Mouse (Mus musculus): Measurements from ENCODE around the gene D2hgdh. TPM values are rescaled to one million over a fixed set of nuclear protein-coding genes. Genes with fewer than 3 reads are reported as not detected.
"Not testable (repeated sequence)": the region's sequence is repeated elsewhere in the genome, so short reads cannot be mapped to it uniquely, and the experiment has no call there.

D2hgdh gene
- total and polyA plus RNA-seq, 2 experiments = 23.4 to 27.8 TPM

GRCm38 (mm10) chr1:93890936-93891335, 66.2 kb downstream of the D2hgdh start:
- TF ChIP-seq CTCF (IDR thresholded peaks at IDR 0.05; ENCODE audit: low read depth, low read length) = peak; percentile 7; the same call in 1 of the 2 replicates
- H3K4me3 ChIP-seq (ENCODE audit: insufficient read depth, low read depth, low read length); H3K27ac ChIP-seq (replicated peaks; ENCODE audit: insufficient read depth, low read depth, low read length); H3K36me3 ChIP-seq (ENCODE audit: control insufficient read depth, insufficient read depth, low read length); H3K27me3 ChIP-seq (ENCODE audit: control insufficient read depth, insufficient read depth, low read length); DNase-seq (ENCODE audit: extremely low read depth, low read depth, low spot score); H3K4me1 ChIP-seq (ENCODE audit: control insufficient read depth, insufficient read depth, low read length); H3K79me2 ChIP-seq (ENCODE audit: control insufficient read depth, insufficient read depth, low read length); H3K9ac ChIP-seq (ENCODE audit: low read depth, low read length): not testable (repeated sequence)
- WGBS = 62% methylated on average over 1 of the region's 1 CpGs

GRCm38 (mm10) chr1:93897395-93897794, 72.7 kb downstream of the D2hgdh start:
- no CpG with 5 or more reads among the region's 1 CpGs for WGBS
- H3K9ac ChIP-seq (ENCODE audit: low read depth, low read length); H3K27me3 ChIP-seq (ENCODE audit: control insufficient read depth, insufficient read depth, low read length); H3K79me2 ChIP-seq (ENCODE audit: control insufficient read depth, insufficient read depth, low read length); H3K4me3 ChIP-seq (ENCODE audit: insufficient read depth, low read depth, low read length); H3K27ac ChIP-seq (replicated peaks; ENCODE audit: insufficient read depth, low read depth, low read length); H3K4me1 ChIP-seq (ENCODE audit: control insufficient read depth, insufficient read depth, low read length); H3K36me3 ChIP-seq (ENCODE audit: control insufficient read depth, insufficient read depth, low read length); DNase-seq (ENCODE audit: extremely low read depth, low read depth, low spot score): not testable (repeated sequence)

- DNase-seq (ENCODE audit: extremely low read depth, low read depth, low spot score); H3K27me3 ChIP-seq (ENCODE audit: control insufficient read depth, insufficient read depth, low read length); H3K4me3 ChIP-seq (ENCODE audit: insufficient read depth, low read depth, low read length); H3K27ac ChIP-seq (replicated peaks; ENCODE audit: insufficient read depth, low read depth, low read length); H3K36me3 ChIP-seq (ENCODE audit: control insufficient read depth, insufficient read depth, low read length); H3K4me1 ChIP-seq (ENCODE audit: control insufficient read depth, insufficient read depth, low read length); H3K79me2 ChIP-seq (ENCODE audit: control insufficient read depth, insufficient read depth, low read length); H3K9ac ChIP-seq (ENCODE audit: low read depth, low read length): not testable (repeated sequence)
- WGBS = 78% methylated on average over 5 of the region's 5 CpGs
These were observed 76.6 kb downstream of the D2hgdh start for GRCm38 (mm10) chr1:93901291-93901690.

Other genes with a start within 250 kb of the D2hgdh start
- 22.0 and 31.7 TPM in 2 replicates for gene Stk25, start 166.2 kb upstream of the D2hgdh start, total RNA-seq (2014; rRNA removed)
- gene Stk25, start 166.2 kb upstream of the D2hgdh start, polyA plus RNA-seq (2012; rRNA removed) = 33.9 and 41.4 TPM in 2 replicates
- gene Bok, start 139.2 kb upstream of the D2hgdh start, total RNA-seq (2014; rRNA removed) = 7.3 and 8.9 TPM in 2 replicates
- gene Bok, start 139.2 kb upstream of the D2hgdh start, polyA plus RNA-seq (2012; rRNA removed) = 11.5 and 15.9 TPM in 2 replicates
- gene Atg4b, start 73.4 kb upstream of the D2hgdh start, total RNA-seq (2014; rRNA removed) = 18.7 and 20.0 TPM in 2 replicates
- 27.8 and 29.1 TPM in 2 replicates for gene Atg4b, start 73.4 kb upstream of the D2hgdh start, polyA plus RNA-seq (2012; rRNA removed)
- 10.0 and 13.6 TPM in 2 replicates for gene Thap4, start 70.0 kb upstream of the D2hgdh start, total RNA-seq (2014; rRNA removed)
- gene Thap4, start 70.0 kb upstream of the D2hgdh start, polyA plus RNA-seq (2012; rRNA removed) = 17.5 TPM in 2 replicates
- gene Dtymk, start 23.0 kb upstream of the D2hgdh start, total RNA-seq (2014; rRNA removed) = 26.3 and 27.7 TPM in 2 replicates
- 18.7 and 28.4 TPM in 2 replicates for gene Dtymk, start 23.0 kb upstream of the D2hgdh start, polyA plus RNA-seq (2012; rRNA removed)
- 4.4 and 5.5 TPM in 2 replicates for gene Ing5, start 20.9 kb upstream of the D2hgdh start, total RNA-seq (2014; rRNA removed)
- gene Ing5, start 20.9 kb upstream of the D2hgdh start, polyA plus RNA-seq (2012; rRNA removed) = 2.2 and 2.7 TPM in 2 replicates
- gene Gal3st2, start 36.4 kb downstream of the D2hgdh start, total RNA-seq (2014; rRNA removed) = 0.37 TPM in 1 of 2 replicates, not detected in the other
- not detected in 2 replicates for gene Gal3st2, start 36.4 kb downstream of the D2hgdh start, polyA plus RNA-seq (2012; rRNA removed)
- not detected in 2 replicates for gene Gal3st2b, start 93.4 kb downstream of the D2hgdh start, total RNA-seq (2014; rRNA removed)
- not detected in 2 replicates for gene Gal3st2b, start 93.4 kb downstream of the D2hgdh start, polyA plus RNA-seq (2012; rRNA removed)
- gene Gal3st2c, start 165.6 kb downstream of the D2hgdh start, total RNA-seq (2014; rRNA removed) = not detected in 2 replicates
- not detected in 2 replicates for gene Gal3st2c, start 165.6 kb downstream of the D2hgdh start, polyA plus RNA-seq (2012; rRNA removed)
- not detected in 2 replicates for gene Neu4, start 195.5 kb downstream of the D2hgdh start, total RNA-seq (2014; rRNA removed)
- gene Neu4, start 195.5 kb downstream of the D2hgdh start, polyA plus RNA-seq (2012; rRNA removed) = not detected in 2 replicates
- gene Pdcd1, start 227.6 kb downstream of the D2hgdh start, total RNA-seq (2014; rRNA removed) = 0.09 TPM in 1 of 2 replicates, not detected in the other
- not detected in 2 replicates for gene Pdcd1, start 227.6 kb downstream of the D2hgdh start, polyA plus RNA-seq (2012; rRNA removed)

Measured in liver, adult 2 months (tissue).